Mouse (Mus musculus) liver, embryonic 14.5 days (tissue): ENCODE measurements at regions not wholly inside any gene's neighbourhood (a gene's known extent, or its start where the extent isn't known, plus 50 kb on each side); places are given as distances from the start of the nearest gene placed in this dataset.

ENCODE experiments used
- ATAC-seq: fragments of 200-750 bp; cut with Nextera tagmentation; 2 replicates; pipeline ENCODE4 v1.8.0; 2017; ENCODE audit warnings: moderate number of reproducible peaks, mild to moderate bottlenecking, moderate library complexity; ENCODE audit not compliant: insufficient read depth
- DNase-seq, 3 experiments: peaks; one replicate each; pipeline ENCODE4 v3.0.0-alpha.2; 2012 to 2013; ENCODE audit warnings: low read depth in 3 of 3, low spot score in 3 of 3
- H3K27ac ChIP-seq: fragments of 300-500 bp; sonication (generic); 2 replicates; pipeline ENCODE4 v1.5.1; 2014; ENCODE audit warnings: moderate library complexity, mild to moderate bottlenecking, control low read depth, inconsistent platforms
- H3K27me3 ChIP-seq: fragments of 300-500 bp; sonication (generic); 2 replicates; pipeline ENCODE4 v1.6.1; 2014; ENCODE audit warnings: mild to moderate bottlenecking, low read length, moderate library complexity; ENCODE audit not compliant: control insufficient read depth, insufficient read depth
- H3K36me3 ChIP-seq: fragments of 300-500 bp; sonication (generic); replicated peaks from 2 replicates; pipeline ENCODE4 v1.6.1; 2014; ENCODE audit warnings: low read depth; ENCODE audit not compliant: control insufficient read depth, insufficient read depth
- H3K4me1 ChIP-seq, 2 experiments: fragments of 200-500 bp in 1 of 2; fragments of 300-500 bp in 1 of 2; sonication (generic) in 1 of 2; replicated peaks; 2 replicates each; pipeline ENCODE4 v1.6.1; 2012 to 2014; ENCODE audit warnings: antibody characterized with exemption in 1 of 2, inconsistent platforms in 1 of 2, low read length in 1 of 2; ENCODE audit not compliant: control insufficient read depth in 2 of 2, insufficient read depth in 2 of 2
- H3K4me2 ChIP-seq: fragments of 300-500 bp; sonication (generic); 2 replicates; pipeline ENCODE4 v1.6.1; 2014; ENCODE audit warnings: low read depth, mild to moderate bottlenecking, control low read depth, moderate library complexity
- H3K4me3 ChIP-seq, 2 experiments: fragments of 200-500 bp in 1 of 2; fragments of 300-500 bp in 1 of 2; sonication (generic) in 1 of 2; 2 replicates each; pipeline ENCODE4 v1.5.1; 2012 to 2014; ENCODE audit warnings: low read depth in 2 of 2, low read length in 2 of 2, mild to moderate bottlenecking in 2 of 2, control low read depth in 1 of 2, inconsistent platforms in 1 of 2, moderate library complexity in 1 of 2; ENCODE audit not compliant: insufficient read depth in 1 of 2
- H3K9ac ChIP-seq: fragments of 300-500 bp; sonication (generic); replicated peaks from 2 replicates; pipeline ENCODE4 v1.6.1; 2014; ENCODE audit warnings: mild to moderate bottlenecking, control low read depth, moderate library complexity
- H3K9me3 ChIP-seq: fragments of 300-500 bp; sonication (generic); 2 replicates; pipeline ENCODE4 v1.6.1; 2016; ENCODE audit warnings: low read length, mixed read lengths; ENCODE audit not compliant: control insufficient read depth
- CTCF ChIP-seq: IDR thresholded peaks from 2 replicates; pipeline ENCODE4 v1.5.1; 2016; ENCODE audit warnings: antibody characterized with exemption, low read depth, control low read depth
- EP300 ChIP-seq: IDR thresholded peaks from 2 replicates; pipeline ENCODE4 v1.6.1; 2016; ENCODE audit warnings: antibody characterized with exemption, low read depth
- WGBS: fragments of 180-500 bp; shearing (Covaris S2); extraction: QIAGEN DNeasy Blood & Tissue Kit; methylation state at CpG from one replicate; pipeline ENCODE4 v1.1.7; 2014; ENCODE audit not compliant: insufficient replicate concordance; 5-methylcytosine and 5-hydroxymethylcytosine counted together

DNA sequence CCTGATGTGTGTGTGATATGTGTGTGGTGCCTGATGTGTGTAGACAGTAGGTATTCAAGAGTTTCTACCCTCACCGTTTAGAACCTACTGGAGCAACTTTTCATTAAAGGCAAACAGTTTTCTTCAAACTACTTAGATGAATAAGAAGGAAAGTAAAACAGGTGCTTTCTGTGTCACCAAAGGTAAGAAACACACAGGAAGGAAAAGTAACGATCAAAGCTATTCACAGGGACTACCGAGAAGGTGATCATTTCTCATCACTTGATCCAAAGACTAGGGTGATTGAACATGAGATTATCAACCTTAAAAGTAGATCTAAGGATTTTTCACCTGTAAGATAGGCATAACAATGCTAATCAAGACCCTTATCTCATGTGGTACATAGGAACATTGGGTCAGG is 113.4 kb upstream of the Trib2 start:
- Histone ChIP-seq H3K4me1 (no peaks in the 10 kb centered on the region), H3K4me3 (no peak overlapping the region), H3K27ac (no peak overlapping the region), H3K9ac (no peak overlapping the region), H3K27me3 (no peaks in the 10 kb centered on the region), H3K36me3 (no peaks in the 10 kb centered on the region), H3K4me2 (no peak overlapping the region), H3K9me3 (no peaks in the 10 kb centered on the region)
- ATAC-seq (no peak), DNase-seq (no peak)
- TF ChIP-seq CTCF (no peak), EP300 (no peak)
- WGBS = 74% methylated on average over 3 of the region's 3 CpGs

DNA sequence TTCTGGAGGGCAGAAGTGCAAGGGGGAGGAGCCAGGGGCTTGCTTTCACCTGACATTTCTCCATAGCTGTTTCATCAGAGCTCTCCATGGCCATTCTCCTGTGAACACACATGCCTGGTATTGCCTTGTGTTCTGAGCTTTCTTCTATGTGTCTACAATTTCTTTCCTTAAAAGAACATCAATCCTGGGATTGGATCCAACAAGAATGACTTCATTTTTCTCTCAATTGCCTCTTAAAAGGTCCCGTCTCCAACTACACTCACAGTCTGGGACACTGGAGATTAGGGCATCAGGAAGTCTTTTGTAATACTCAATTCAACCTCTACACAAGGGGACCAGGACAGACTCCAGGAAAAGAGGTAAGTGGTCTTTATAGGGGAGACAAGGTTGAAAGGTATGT is 112.8 kb upstream of the Trib2 start:
- ATAC-seq (no peak), DNase-seq (no peak)
- TF ChIP-seq EP300 (no peak), CTCF (no peak)
- Histone ChIP-seq H3K4me3 (no peak overlapping the region), H3K4me1 (no peaks in the 10 kb centered on the region), H3K9ac (no peak overlapping the region), H3K9me3 (no peaks in the 10 kb centered on the region), H3K27ac (no peak overlapping the region), H3K36me3 (no peaks in the 10 kb centered on the region), H3K27me3 (no peaks in the 10 kb centered on the region), H3K4me2 (no peak overlapping the region)
- 48% methylated on average over 1 of the region's 1 CpGs for WGBS

DNA sequence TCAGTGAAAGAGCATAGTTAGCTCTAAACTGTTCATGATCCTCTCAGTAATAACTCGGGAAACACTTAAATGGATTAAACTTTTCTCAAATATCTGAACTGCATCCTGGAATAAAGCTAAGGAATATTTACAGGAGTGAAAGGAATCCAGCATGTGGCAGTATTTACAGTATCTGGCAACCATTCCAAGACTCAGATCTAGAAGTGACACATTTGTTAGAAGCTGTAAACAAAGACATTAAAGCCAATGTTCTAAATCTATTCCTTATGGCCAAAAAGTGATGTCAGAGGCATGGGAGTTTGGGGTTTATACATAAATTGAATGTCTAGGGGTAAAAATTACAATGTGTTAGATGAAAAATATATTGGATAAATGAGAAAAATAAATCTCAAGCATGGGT is 101.6 kb upstream of the Trib2 start:
- Histone ChIP-seq H3K4me2 (no peak overlapping the region), H3K27ac (no peak overlapping the region), H3K9ac (no peak overlapping the region), H3K4me3 (no peak overlapping the region), H3K27me3 (no peaks in the 10 kb centered on the region), H3K9me3 (no peaks in the 10 kb centered on the region), H3K4me1 (no peaks in the 10 kb centered on the region), H3K36me3 (no peaks in the 10 kb centered on the region)
- ATAC-seq (no peak), DNase-seq (no peak)
- 57% methylated on average over 1 of the region's 1 CpGs for WGBS
- TF ChIP-seq CTCF (no peak), EP300 (no peak)

DNA sequence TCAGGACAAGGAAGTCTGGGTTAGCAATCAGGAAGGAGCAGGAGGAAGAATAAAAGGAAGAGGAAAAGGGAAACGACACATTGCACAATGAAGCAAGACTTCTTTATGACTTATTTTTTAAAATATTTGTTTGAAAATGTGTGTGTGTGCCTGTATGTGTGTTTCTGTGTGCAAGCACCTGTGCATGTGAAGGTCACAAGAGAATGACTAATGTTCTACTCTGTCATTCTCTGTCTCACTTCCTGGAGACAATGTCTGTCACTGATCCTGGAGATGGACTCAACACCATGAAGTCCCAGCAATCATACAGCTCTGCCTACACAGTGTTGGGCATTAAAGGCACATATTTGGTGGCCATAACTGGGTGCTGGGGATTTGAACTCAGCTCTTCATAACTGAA is 96.2 kb upstream of the Trib2 start:
- no peak for TF ChIP-seq EP300
- no peak for TF ChIP-seq CTCF
- H3K27ac ChIP-seq = no peak overlapping the region
- H3K9me3 ChIP-seq = no peaks in the 10 kb centered on the region
- H3K4me1 ChIP-seq = no peaks in the 10 kb centered on the region
- no peak overlapping the region for H3K4me2 ChIP-seq
- ATAC-seq (no peak), DNase-seq (no peak)
- 31% methylated on average over 1 of the region's 1 CpGs for WGBS
- H3K27me3 ChIP-seq = no peaks in the 10 kb centered on the region
- H3K4me3 ChIP-seq = no peak overlapping the region
- no peak overlapping the region for H3K9ac ChIP-seq
- H3K36me3 ChIP-seq = no peaks in the 10 kb centered on the region

DNA sequence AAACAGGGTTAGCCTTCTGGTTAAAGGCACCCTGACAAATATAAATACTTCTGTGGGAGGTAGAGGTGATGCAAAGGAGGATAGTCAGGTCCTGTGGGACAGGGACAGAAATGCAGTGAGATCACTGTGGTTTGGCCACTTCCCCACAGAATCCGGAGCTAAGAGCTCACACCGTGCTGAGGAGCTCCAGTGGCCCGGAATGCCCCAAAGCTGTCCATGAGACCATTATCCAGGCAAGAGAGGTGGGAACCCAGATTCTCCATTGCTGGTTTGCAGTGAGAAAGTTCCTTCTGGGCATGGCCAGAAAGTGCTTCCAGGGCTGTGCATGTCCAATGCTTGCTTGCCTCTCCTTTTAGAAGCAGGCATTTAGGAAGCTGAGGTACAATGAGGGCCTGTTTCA is 95.8 kb upstream of the Trib2 start:
- TF ChIP-seq CTCF (no peak), EP300 (no peak)
- no peaks in the 10 kb centered on the region for H3K9me3 ChIP-seq
- no peak for DNase-seq
- no peak for ATAC-seq
- 45% methylated on average over 3 of the region's 3 CpGs for WGBS
- no peaks in the 10 kb centered on the region for H3K4me1 ChIP-seq
- H3K27ac ChIP-seq = no peak overlapping the region
- no peak overlapping the region for H3K4me2 ChIP-seq
- H3K36me3 ChIP-seq = no peaks in the 10 kb centered on the region
- no peaks in the 10 kb centered on the region for H3K27me3 ChIP-seq
- no peak overlapping the region for H3K4me3 ChIP-seq
- no peak overlapping the region for H3K9ac ChIP-seq
